Mouse (Mus musculus) intestine, postnatal 0 days (tissue): ENCODE results near the gene Uts2. TPM values are rescaled to one million over a fixed set of nuclear protein-coding genes. Genes with fewer than 3 reads are reported as not detected.

Experiments
- ATAC-seq: fragments of 200-750 bp; cut with Nextera tagmentation; 2 replicates; pipeline ENCODE4 v1.8.0; 2017; ENCODE audit warnings: mild to moderate bottlenecking, moderate TSS enrichment, moderate library complexity
- H3K27ac ChIP-seq: fragments of 300-500 bp; sonication (generic); 2 replicates; pipeline ENCODE4 v1.5.1; 2014; ENCODE audit warnings: mild to moderate bottlenecking, low read depth, low read length, moderate library complexity
- H3K27me3 ChIP-seq: fragments of 300-500 bp; sonication (generic); replicated peaks from 2 replicates; pipeline ENCODE4 v1.6.1; 2014; ENCODE audit warnings: low read length, mixed read lengths; ENCODE audit not compliant: control insufficient read depth, insufficient read depth
- H3K36me3 ChIP-seq: fragments of 300-500 bp; sonication (generic); 2 replicates; pipeline ENCODE4 v1.6.1; 2014; ENCODE audit warnings: mild to moderate bottlenecking, moderate library complexity; ENCODE audit not compliant: control insufficient read depth, insufficient read depth
- H3K4me1 ChIP-seq: fragments of 300-500 bp; sonication (generic); replicated peaks from 2 replicates; pipeline ENCODE4 v1.6.1; 2014; ENCODE audit warnings: antibody characterized with exemption, low read length, mixed read lengths; ENCODE audit not compliant: control insufficient read depth, insufficient read depth
- H3K4me2 ChIP-seq: fragments of 300-500 bp; sonication (generic); replicated peaks from 2 replicates; pipeline ENCODE4 v1.6.1; 2014; ENCODE audit warnings: low read depth, mild to moderate bottlenecking, moderate library complexity
- H3K4me3 ChIP-seq: fragments of 300-500 bp; sonication (generic); 2 replicates; pipeline ENCODE4 v1.5.1; 2014; ENCODE audit warnings: low read depth, low read length
- H3K9ac ChIP-seq: fragments of 300-500 bp; sonication (generic); 2 replicates; pipeline ENCODE4 v1.6.1; 2014; ENCODE audit warnings: mild to moderate bottlenecking, low read depth, low read length
- H3K9me3 ChIP-seq: fragments of 300-500 bp; sonication (generic); 2 replicates; pipeline ENCODE4 v1.6.1; 2016; ENCODE audit warnings: mixed run types; ENCODE audit not compliant: control insufficient read depth
- CTCF ChIP-seq: sonication (generic); IDR thresholded peaks from 2 replicates; pipeline ENCODE4 v1.5.1; 2016; ENCODE audit warnings: low read depth, mild to moderate bottlenecking, control low read depth, antibody characterized with exemption, moderate library complexity
- WGBS: fragments of 180-500 bp; shearing (Covaris S2); extraction: QIAGEN DNeasy Blood & Tissue Kit; methylation state at CpG from one replicate; pipeline ENCODE4 v1.1.7; 2014; 5-methylcytosine and 5-hydroxymethylcytosine counted together
- polyA plus RNA-seq: library from polyadenylated mRNA; unstranded; fragments of >200 nt; fragmentation: Nextera tagmentation; extraction: Ambion mirVana; gene quantifications from 2 replicates; pipeline ENCODE4 v1.2.1, GENCODE M21; 2015

The Uts2 gene
- polyA plus RNA-seq, 1 experiment from 2014 or later: not detected

- no peak overlapping the region for H3K27ac ChIP-seq
- peak; percentile 87 for TF ChIP-seq CTCF
- ATAC-seq: peak; percentile 61
- H3K36me3 ChIP-seq: no peaks in the 10 kb centered on the region
- H3K4me1 ChIP-seq: no peaks in the 10 kb centered on the region
- no peak overlapping the region for H3K9ac ChIP-seq
- H3K4me3 ChIP-seq: peak overlapping the region; percentile 27
- no peaks in the 10 kb centered on the region for H3K9me3 ChIP-seq
- peak overlapping the region; percentile 60 for H3K4me2 ChIP-seq
- H3K27me3 ChIP-seq: no peaks in the 10 kb centered on the region
- WGBS: 13% methylated on average over 25 of the region's 25 CpGs
These were observed 32.0 kb upstream of the Uts2 start for GRCm38 (mm10) chr4:150964635-150965554.

- TF ChIP-seq CTCF: no peak; the same call in 1 of the 2 replicates
- H3K27ac ChIP-seq: no peak overlapping the region
- no peak overlapping the region for H3K4me3 ChIP-seq
- H3K36me3 ChIP-seq: no peaks in the 10 kb centered on the region
- WGBS: 68% methylated on average over 11 of the region's 11 CpGs
- H3K9ac ChIP-seq: no peak overlapping the region
- no peaks in the 10 kb centered on the region for H3K27me3 ChIP-seq
- H3K4me2 ChIP-seq: no peak overlapping the region
- ATAC-seq: no peak
- no peaks in the 10 kb centered on the region for H3K9me3 ChIP-seq
- no peaks in the 10 kb centered on the region for H3K4me1 ChIP-seq
These were observed 31.3 kb upstream of the Uts2 start for GRCm38 (mm10) chr4:150965555-150965951.

DNA sequence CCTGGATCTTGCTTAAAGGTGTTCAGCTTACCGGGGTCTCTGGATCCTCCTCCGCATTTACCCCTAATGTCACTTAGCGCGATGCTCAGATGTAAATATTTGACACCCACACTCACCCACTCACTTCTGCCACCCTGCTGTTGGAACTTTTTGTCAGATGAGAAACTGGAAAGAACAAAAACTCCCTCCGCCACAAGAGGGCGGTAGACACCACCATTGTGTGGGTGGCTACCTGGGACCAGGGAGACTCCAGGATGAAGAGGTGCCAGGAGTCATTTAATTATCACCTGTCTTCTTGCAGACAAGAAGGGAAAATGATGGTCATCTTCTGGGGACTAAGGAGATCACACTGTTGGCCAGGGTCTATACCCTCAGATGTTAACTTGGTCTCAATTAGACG, 30.3 kb upstream of the Uts2 start:
- ATAC-seq: no peak
- Histone ChIP-seq H3K27me3 (no peaks in the 10 kb centered on the region), H3K36me3 (no peaks in the 10 kb centered on the region), H3K4me3 (no peak overlapping the region), H3K9me3 (no peaks in the 10 kb centered on the region), H3K9ac (no peak overlapping the region), H3K27ac (no peak overlapping the region), H3K4me2 (no peak overlapping the region), H3K4me1 (no peaks in the 10 kb centered on the region)
- peak; percentile 83 for TF ChIP-seq CTCF
- WGBS: 16% methylated on average over 7 of the region's 7 CpGs

GRCm38 (mm10) chr4:150968956-150969355, 27.9 kb upstream of the Uts2 start:
- Histone ChIP-seq H3K9ac (no peak overlapping the region), H3K9me3 (no peaks in the 10 kb centered on the region), H3K36me3 (no peaks in the 10 kb centered on the region), H3K27me3 (no peaks in the 10 kb centered on the region), H3K4me1 (no peaks in the 10 kb centered on the region), H3K4me2 (no peak overlapping the region), H3K4me3 (no peak overlapping the region), H3K27ac (no peak overlapping the region)
- no peak for TF ChIP-seq CTCF
- WGBS: 76% methylated on average over 8 of the region's 8 CpGs
- ATAC-seq: no peak

GRCm38 (mm10) chr4:150973264-150973663, 23.6 kb upstream of the Uts2 start:
- no peak for TF ChIP-seq CTCF
- no peak for ATAC-seq
- Histone ChIP-seq H3K9me3 (no peaks in the 10 kb centered on the region), H3K4me3 (no peak overlapping the region), H3K27ac (no peak overlapping the region), H3K27me3 (no peaks in the 10 kb centered on the region), H3K4me1 (no peaks in the 10 kb centered on the region), H3K36me3 (no peaks in the 10 kb centered on the region), H3K9ac (no peak overlapping the region), H3K4me2 (no peak overlapping the region)
- WGBS: 79% methylated on average over 8 of the region's 8 CpGs

- no peak for ATAC-seq
- Histone ChIP-seq H3K27ac (no peak overlapping the region), H3K36me3 (no peaks in the 10 kb centered on the region), H3K4me2 (no peak overlapping the region), H3K9me3 (no peaks in the 10 kb centered on the region), H3K4me3 (no peak overlapping the region), H3K4me1 (no peaks in the 10 kb centered on the region), H3K9ac (no peak overlapping the region), H3K27me3 (no peaks in the 10 kb centered on the region)
- TF ChIP-seq CTCF: no peak
- WGBS: 30% methylated on average over 1 of the region's 1 CpGs
These were observed 21.8 kb upstream of the Uts2 start for GRCm38 (mm10) chr4:150975145-150975544.
